Mouse (Mus musculus) right cerebral cortex, adult 2 months (tissue): ENCODE results near the gene Arhgap11a.

Source experiments
- DNase-seq, 2 experiments: peaks; one replicate each; pipeline ENCODE4 v3.0.0; 2021 to 2022; ENCODE audit warnings: low spot score in 2 of 2

Arhgap11a gene

DNA sequence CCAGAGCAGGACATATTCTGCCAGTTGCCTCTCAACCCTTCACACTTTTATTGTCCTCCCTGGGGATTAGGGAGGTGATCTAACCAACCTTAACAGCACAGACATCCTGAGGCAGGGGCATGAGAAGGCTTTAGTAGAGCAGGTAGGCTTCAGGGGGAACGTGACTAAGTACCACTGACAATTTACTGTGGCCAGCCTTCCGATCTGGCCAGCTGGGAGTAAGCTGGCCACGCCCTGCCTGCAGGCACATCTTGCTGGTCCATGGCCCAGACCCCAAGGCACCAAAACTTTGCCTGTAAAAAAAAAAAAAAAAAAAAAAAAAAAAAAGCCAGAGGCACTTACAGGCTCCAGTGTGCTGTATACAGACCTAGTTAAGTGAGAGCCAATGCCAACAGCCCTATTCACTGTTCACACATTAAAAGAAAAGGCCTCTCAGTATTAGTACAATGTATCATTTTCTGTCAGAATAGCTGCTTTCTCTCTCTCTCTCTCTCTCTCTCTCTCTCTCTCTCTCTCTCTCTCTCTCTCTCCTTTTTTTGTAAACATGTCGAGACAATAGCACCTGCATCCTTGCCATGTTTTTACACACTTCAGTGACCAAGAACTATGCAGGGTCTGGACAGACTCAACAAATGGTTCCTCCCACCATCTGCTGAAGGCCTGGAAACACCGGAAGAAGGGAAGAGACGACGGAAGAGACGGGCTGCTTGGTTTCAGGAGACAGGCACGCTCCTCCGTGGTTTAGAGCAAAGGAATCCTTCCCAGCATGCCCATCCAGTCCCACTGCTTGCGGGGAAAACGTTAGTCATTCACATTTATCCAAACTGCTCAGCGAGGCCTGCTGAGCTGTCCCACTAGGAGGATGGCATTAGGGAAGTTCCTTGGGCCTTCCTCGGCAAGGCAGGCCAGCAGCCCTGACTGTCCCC lies 30.5 kb downstream of the Arhgap11a start:
- no peak for DNase-seq

DNA sequence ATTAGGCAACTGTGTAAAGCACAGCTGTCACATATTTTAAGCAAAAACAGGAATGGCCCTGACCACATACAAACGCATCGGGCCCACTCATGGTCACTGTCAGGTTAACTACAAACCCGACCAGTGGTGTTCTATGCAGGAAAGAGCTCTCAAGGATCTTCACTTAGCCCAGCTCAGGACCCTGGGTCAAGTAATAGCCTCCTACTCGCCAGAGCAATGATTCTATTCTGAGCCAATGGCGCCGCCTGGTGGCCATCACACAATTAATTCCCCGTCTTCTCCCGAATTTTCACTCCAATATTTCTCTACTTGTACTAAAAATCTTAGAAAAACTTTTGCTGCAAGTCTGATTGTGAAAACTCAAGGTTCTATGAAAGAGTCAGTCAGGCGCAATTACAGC lies 40.8 kb downstream of the Arhgap11a start:
- DNase-seq, result peak in 1 of 2 experiments; percentile 62

DNA sequence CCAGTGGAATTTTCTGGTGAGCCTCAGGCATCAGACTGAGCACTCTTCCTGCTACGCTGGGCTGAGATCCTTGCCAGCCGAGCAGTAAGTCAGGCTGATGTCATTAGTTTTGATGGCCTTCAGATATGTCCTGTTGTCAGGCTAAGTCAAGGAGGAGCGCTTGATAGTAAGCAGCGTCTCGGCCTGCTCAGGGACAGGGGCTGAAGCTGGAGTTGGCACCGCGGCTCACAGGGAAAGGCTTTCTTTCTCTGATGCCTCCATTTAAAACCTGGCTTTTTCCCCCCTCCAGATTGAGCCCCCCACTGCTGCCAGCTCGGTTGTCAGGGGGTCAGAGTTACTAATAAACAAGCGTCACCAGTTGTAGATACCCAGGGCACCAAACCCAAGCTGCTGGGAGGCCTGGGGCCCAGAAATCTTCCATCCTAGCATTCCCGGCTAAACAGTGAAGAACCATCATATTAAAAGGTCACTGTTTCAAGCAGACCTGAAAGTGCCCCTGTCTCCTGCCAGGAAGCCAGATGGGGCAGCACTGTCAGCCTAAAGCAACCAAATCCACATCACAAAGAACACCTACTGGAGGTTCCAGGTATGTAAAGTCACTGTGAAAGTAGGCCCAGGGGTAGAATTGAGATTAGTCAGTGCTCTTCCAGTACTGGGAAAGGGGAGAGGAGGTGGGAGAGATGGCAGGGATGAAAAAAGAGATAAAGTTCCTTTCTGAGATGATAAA lies 41.4 kb downstream of the Arhgap11a start:
- DNase-seq, result no peak

DNA sequence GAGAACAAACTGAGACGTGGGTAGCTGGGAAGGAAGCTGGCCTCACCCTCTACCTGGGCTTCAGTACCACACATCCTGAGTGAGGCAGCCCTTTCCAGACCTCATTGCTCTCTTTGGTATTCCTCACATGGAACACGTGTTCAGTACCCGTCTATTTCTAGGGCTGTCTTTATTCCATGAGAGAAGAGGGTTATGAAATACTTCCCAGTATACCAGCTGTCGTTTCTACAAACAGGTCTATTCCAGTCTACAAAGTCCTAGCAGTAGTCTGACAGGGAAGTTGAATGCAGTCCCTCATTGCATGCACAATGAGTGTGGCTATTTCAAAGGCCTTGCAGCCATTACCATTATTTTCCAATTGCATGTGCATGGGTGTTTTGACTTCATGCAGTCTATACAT lies 42.7 kb downstream of the Arhgap11a start:
- no peak for DNase-seq

DNA sequence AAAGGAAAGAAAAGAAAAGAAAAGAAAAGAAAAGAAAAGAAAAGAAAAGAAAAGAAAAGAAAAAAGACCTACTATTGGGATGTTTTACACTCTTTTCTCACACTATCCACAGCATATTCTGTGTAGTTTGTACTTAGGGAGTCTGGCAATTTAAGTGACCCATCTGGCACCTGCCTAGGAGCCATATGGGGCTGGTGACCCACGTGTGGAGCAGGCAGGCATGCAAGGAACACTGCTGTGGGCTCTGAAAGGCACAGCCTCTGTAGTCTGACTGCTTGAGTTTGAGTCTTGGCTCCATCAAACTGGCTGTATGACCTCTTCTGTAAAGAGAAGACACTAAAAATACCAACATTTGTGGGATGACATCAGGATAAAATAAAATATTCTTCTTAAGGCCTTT lies 44.7 kb downstream of the Arhgap11a start:
- no peak for DNase-seq

DNA sequence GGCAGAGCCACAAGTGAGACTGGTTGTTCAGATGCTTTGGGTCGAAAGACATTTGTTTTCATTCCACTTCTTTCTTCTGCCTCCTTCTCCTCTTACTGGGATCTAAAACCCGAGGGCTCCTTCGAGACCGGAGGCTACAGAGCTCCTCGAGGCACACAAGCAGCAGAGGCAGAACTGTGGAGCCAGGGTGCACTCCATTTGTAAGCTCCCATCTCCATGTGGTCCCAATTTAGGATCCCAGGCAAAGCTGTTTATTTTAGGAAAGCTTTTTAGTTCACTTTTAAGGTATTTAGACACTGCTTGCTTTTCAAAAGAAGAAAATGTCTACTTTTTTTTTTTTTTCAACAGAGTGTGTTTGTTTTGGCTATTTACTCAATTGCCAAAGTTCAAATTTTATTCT lies 47.6 kb downstream of the Arhgap11a start:
- no peak for DNase-seq

DNA sequence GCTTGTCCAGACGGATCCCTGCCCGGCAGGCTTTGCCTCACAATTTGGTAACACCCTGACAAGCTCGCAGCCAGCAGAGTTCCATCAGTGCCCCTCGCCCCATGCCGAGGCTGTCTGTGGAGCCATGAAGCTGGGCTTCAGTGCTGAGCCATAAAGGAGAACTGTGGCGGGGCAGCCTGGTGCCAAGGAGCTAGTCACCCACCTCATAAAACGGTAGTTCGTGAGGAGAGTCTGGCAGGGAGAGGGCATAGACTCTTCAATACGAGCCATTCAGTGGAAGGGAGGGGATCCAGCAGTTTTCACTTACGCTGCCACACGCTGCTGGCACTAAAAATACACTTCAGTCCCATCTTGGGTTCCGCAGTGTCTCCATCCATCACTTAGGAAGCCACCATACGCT lies 49.9 kb downstream of the Arhgap11a start:
- no peak for DNase-seq

DNA sequence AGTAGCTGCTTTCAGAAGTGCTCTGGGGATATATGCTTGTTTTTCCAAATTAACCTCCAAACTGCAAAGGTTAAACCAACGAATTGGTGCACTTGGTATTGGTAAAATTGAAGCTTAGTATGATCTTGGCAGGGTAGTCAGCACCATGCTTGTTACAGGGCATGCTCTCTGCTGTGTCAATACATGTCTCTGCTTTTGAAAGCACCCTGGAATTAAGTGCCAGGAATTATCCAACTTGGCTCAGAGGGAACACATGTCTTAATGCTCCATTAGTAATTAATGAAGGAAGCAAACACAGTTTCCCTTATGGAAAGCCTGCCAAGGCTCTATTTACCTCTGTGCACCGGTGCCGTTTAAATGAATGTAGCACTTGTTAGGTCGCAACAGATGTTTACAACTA lies 53.3 kb downstream of the Arhgap11a start:
- no peak for DNase-seq

DNA sequence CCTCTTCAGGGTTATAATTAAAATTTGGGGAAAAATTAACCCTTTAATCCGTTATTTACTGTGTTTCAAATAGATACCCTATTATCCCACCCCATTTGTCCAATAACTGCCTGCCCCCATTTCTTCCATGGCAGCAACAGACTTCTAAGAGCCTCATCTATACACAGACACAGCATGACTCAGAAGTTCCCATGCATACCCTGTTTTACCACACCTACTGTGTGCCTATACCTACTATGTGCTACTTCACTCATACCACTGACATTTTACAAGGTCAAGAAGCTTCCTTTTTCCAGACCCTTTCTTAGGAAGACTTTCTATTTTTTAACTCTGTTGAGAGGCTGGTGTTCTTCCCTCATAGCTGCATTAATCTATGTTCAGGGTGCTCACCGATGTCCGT lies 54.9 kb downstream of the Arhgap11a start:
- DNase-seq, result no peak

DNA sequence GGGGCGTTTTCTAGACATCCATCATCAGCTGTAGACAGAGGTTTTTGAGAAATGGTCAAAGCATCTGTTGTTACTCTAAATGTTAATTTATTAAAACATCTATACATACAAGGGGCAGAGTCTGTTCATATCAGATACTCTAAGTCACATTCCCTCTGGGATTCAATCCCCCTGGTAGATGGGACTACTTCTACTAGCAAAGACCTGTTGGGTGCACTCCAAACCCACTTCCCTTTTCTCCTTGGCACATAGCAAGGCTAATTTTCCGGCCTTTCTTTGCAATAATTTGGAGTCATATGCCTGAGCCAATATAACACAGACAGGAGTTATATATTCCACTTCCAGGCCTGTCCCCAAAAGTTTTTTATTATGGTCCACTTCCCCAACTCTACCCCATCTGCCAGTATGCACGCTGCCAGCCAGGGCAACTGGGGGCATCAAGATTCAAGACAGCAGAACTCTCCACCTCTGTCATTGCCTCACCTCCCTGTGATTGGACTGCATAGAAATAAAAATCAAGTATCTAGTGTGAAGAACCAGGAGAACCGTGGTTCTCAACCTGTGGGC lies 59.6 kb downstream of the Arhgap11a start:
- DNase-seq, result no peak

DNA sequence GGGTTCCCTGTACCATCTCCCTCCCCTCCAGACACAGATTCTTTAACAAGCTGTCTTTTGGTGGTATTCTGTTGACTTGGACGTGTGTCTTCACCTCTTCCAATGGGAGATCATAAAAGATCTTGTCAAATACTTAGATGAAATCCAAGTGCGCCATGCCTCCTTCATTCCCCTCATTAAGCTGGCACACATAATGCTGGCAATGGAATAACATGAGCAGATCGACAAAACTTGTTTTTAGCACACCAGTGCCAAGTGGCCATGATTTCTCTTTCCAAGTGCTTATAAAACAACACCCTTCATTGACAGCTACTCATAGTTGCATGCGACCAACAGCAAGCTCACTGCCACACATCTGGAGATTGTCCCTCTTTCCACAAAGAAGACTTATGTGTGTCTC lies 60.6 kb downstream of the Arhgap11a start:
- DNase-seq, result no peak

DNA sequence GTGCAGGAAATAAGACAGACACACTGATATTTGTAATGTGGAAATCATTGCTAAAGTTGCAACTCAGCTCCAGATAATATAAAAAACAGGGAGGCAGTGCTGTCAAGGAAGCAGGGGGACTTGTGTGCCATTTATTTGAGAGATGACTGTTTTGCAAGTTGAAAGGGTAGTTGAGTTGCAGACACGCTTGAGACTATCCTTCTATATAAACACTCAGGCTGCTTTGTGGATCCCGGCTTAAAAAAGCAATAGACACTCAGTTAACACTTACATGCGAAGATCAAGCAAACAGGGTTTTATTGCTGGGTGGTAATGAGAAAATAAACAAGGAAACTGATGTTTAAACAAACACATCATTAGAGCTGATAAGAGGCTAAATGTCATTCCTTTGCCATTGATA lies 63.6 kb downstream of the Arhgap11a start:
- no peak for DNase-seq

DNA sequence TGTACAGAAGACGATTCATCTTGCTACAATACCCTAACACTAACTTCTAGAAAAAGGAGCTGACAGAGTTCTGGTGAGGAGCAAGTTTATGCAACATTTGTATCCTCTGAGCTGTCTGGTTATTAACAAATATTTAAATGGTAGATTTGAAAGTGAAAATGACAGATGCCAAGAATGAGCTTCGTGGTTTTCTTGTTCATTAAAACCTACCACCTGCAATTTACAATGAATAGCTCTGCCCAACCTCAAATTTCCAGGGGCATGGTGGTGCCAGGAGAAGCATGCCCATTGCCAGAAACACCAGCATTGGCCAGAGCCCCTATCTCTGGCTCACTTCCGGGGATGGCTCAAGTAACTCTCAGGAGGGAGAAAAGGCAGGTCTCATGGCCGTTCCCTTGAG lies 66.9 kb downstream of the Arhgap11a start:
- DNase-seq, result no peak
